Mouse (Mus musculus) kidney, postnatal 4 days (tissue): ENCODE data around the gene Wdr45b.
"Not testable (repeated sequence)": the region's sequence is repeated elsewhere in the genome, so short reads cannot be mapped to it uniquely, and the experiment has no call there.

Source experiments
- DNase-seq, 2 experiments: peaks; one replicate each; pipeline ENCODE4 v3.0.0; 2021; ENCODE audit warnings: mixed read lengths in 2 of 2

Gene Wdr45b

GRCm38 (mm10) chr11:121354091-121354707, at the start of gene Wdr45b:
TSS of gene Wdr45b (minus strand) at chr11:121354445.
- peak; percentile 99 for DNase-seq

- no peak for DNase-seq
Observed at GRCm38 (mm10) chr11:121392405-121392804, 38.2 kb upstream of the Wdr45b start.

GRCm38 (mm10) chr11:121390793-121391192, 36.5 kb upstream of the Wdr45b start:
- DNase-seq = no peak

GRCm38 (mm10) chr11:121388554-121388945, 34.3 kb upstream of the Wdr45b start:
- no peak for DNase-seq

- DNase-seq = peak; percentile 95 to 97
Observed at GRCm38 (mm10) chr11:121387750-121388553, 33.7 kb upstream of the Wdr45b start, which contains the start of gene Rab40b. TSS of gene Rab40b (minus strand) at chr11:121388251.

GRCm38 (mm10) chr11:121380294-121380693, 26.0 kb upstream of the Wdr45b start:
- DNase-seq = no peak

GRCm38 (mm10) chr11:121378644-121379043, 24.4 kb upstream of the Wdr45b start:
- DNase-seq = no peak

GRCm38 (mm10) chr11:121373305-121373704, 19.1 kb upstream of the Wdr45b start:
- DNase-seq = no peak

- no peak for DNase-seq
Observed at GRCm38 (mm10) chr11:121370337-121370994, 16.2 kb upstream of the Wdr45b start.

- peak; percentile 57 to 67 for DNase-seq
Observed at GRCm38 (mm10) chr11:121369622-121370021, 15.4 kb upstream of the Wdr45b start.

- DNase-seq = no peak
Observed at GRCm38 (mm10) chr11:121368731-121369130, 14.5 kb upstream of the Wdr45b start.

GRCm38 (mm10) chr11:121367170-121367707, 13.0 kb upstream of the Wdr45b start:
- DNase-seq = no peak

GRCm38 (mm10) chr11:121362212-121362611, 8.0 kb upstream of the Wdr45b start:
- DNase-seq = peak; percentile 27 to 44

GRCm38 (mm10) chr11:121353326-121354090, 737 bp downstream of the Wdr45b start:
- peak; percentile 49 to 64 for DNase-seq

- not testable (repeated sequence) for DNase-seq
Observed at GRCm38 (mm10) chr11:121348727-121349126, 5.5 kb downstream of the Wdr45b start.

GRCm38 (mm10) chr11:121348166-121348565, 6.1 kb downstream of the Wdr45b start:
- DNase-seq = no peak

GRCm38 (mm10) chr11:121347036-121347435, 7.2 kb downstream of the Wdr45b start:
- DNase-seq = no peak

GRCm38 (mm10) chr11:121342423-121342822, 11.8 kb downstream of the Wdr45b start:
- not testable (repeated sequence) for DNase-seq

GRCm38 (mm10) chr11:121340287-121340686, 14.0 kb downstream of the Wdr45b start:
- no peak for DNase-seq

- no peak for DNase-seq
Observed at GRCm38 (mm10) chr11:121339647-121340046, 14.6 kb downstream of the Wdr45b start.

- DNase-seq = no peak
Observed at GRCm38 (mm10) chr11:121331641-121332040, 22.6 kb downstream of the Wdr45b start.

- no peak for DNase-seq
Observed at GRCm38 (mm10) chr11:121328619-121329018, 25.6 kb downstream of the Wdr45b start.
